ENCODE assay signal across 8 mouse cellular contexts in genomic region chr5:121833159-121833558, GRCm38 (mm10). TPM values are rescaled to one million over a fixed set of nuclear protein-coding genes. Genes with fewer than 3 reads are reported as not detected.
DNase-seq lines count a peak whose midpoint lies in the region; ATAC-seq and TF ChIP-seq lines count a peak whose summit lies in the region.

No protein-coding gene starts in this region.

- DNase-seq in heart, embryonic 10.5 days (ENCODE audit: low spot score), result no peak
- no peak for DNase-seq in heart, adult 8-10 months (ENCODE audit: low spot score)
- DNase-seq in lung, postnatal 25 days (ENCODE audit: low spot score), result no peak
- DNase-seq in heart, postnatal 0 days (ENCODE audit: low spot score), result no peak
- DNase-seq in adrenal gland, postnatal 14 days, result no peak

- no peak overlapping the region for H3K9ac ChIP-seq in lung, embryonic 16.5 days (ENCODE audit: low read length)
- peak overlapping the region; percentile 17; the same call in 1 of the 2 replicates for H3K9ac ChIP-seq in heart, postnatal 0 days (replicated peaks; ENCODE audit: low read depth, low read length)

- H3K4me3 ChIP-seq in heart, embryonic 10.5 days, result peak overlapping the region; percentile 91
- H3K4me3 ChIP-seq in lung, embryonic 16.5 days (ENCODE audit: low read length), result no peak overlapping the region; the same call in 1 of the 2 replicates
- peak overlapping the region; percentile 85; the same call in 1 of the 2 replicates for H3K4me3 ChIP-seq in heart, postnatal 0 days (ENCODE audit: low read depth, low read length)
- peak overlapping the region; percentile 85 for H3K4me3 ChIP-seq in myocyte

- no peak for ATAC-seq in lung, embryonic 16.5 days (ENCODE audit: low read depth)
- ATAC-seq in heart, postnatal 0 days (ENCODE audit: insufficient read depth, low read depth), result no peak
- ATAC-seq in erythroblast, adult 5-6 weeks (replicated peaks; ENCODE audit: low FRiP score, poor library complexity, severe bottlenecking), result no peak

- H3K4me1 ChIP-seq in heart, embryonic 10.5 days, result peaks cover 81% of the 10 kb centered on the region
- H3K4me1 ChIP-seq in lung, embryonic 16.5 days (replicated peaks; ENCODE audit: control insufficient read depth, insufficient read depth, low read length), result peaks cover 50% of the 10 kb centered on the region
- peaks cover 40% of the 10 kb centered on the region; the same call in 1 of the 2 replicates for H3K4me1 ChIP-seq in heart, postnatal 0 days (ENCODE audit: control insufficient read depth, insufficient read depth)

- no peaks in the 10 kb centered on the region for H3K9me3 ChIP-seq in heart, embryonic 10.5 days
- no peaks in the 10 kb centered on the region for H3K9me3 ChIP-seq in lung, embryonic 16.5 days (ENCODE audit: control insufficient read depth, low read length)
- no peaks in the 10 kb centered on the region for H3K9me3 ChIP-seq in heart, postnatal 0 days (replicated peaks; ENCODE audit: control insufficient read depth, low read length)

- H3ac ChIP-seq in myocyte (ENCODE audit: control insufficient read depth, insufficient read length), result no peak overlapping the region

- peak overlapping the region; percentile 85 for H3K4me2 ChIP-seq in lung, embryonic 16.5 days (ENCODE audit: low read depth, low read length)
- H3K4me2 ChIP-seq in heart, postnatal 0 days (ENCODE audit: low read depth, low read length), result peak overlapping the region; percentile 83
- H3K4me2 ChIP-seq in myocyte (ENCODE audit: low read depth), result peak overlapping the region; percentile 97

- peak overlapping the region; percentile 74 for H3K27ac ChIP-seq in heart, embryonic 10.5 days
- H3K27ac ChIP-seq in lung, embryonic 16.5 days (ENCODE audit: low read length), result peak overlapping the region; percentile 67
- H3K27ac ChIP-seq in heart, postnatal 0 days (ENCODE audit: low read depth), result peak overlapping the region; percentile 90

- WGBS in heart, embryonic 10.5 days, result 93% methylated on average over 2 of the region's 2 CpGs
- 79% methylated on average over 2 of the region's 2 CpGs for WGBS in lung, embryonic 16.5 days
- 97% methylated on average over 2 of the region's 2 CpGs for WGBS in heart, postnatal 0 days

- no peak for TF ChIP-seq CTCF in heart, postnatal 0 days (IDR thresholded peaks at IDR 0.05; ENCODE audit: low read depth)

- H3K36me3 ChIP-seq in heart, embryonic 10.5 days, result peaks cover 17% of the 10 kb centered on the region
- H3K36me3 ChIP-seq in lung, embryonic 16.5 days (ENCODE audit: control insufficient read depth, insufficient read depth, low read length), result peaks cover 4% of the 10 kb centered on the region
- peaks cover 3% of the 10 kb centered on the region; the same call in 1 of the 2 replicates for H3K36me3 ChIP-seq in heart, postnatal 0 days (replicated peaks; ENCODE audit: control insufficient read depth, insufficient read depth, low read length)
- H3K36me3 ChIP-seq in myocyte (ENCODE audit: control insufficient read depth, insufficient read depth), result peaks cover under 1% of the 10 kb centered on the region

- peaks cover 20% of the 10 kb centered on the region for H3K27me3 ChIP-seq in heart, embryonic 10.5 days (ENCODE audit: insufficient read depth, poor library complexity, severe bottlenecking)
- no peaks in the 10 kb centered on the region; the same call in 1 of the 2 replicates for H3K27me3 ChIP-seq in lung, embryonic 16.5 days (ENCODE audit: control insufficient read depth, insufficient read depth, low read depth, low read length)
- no peaks in the 10 kb centered on the region for H3K27me3 ChIP-seq in heart, postnatal 0 days (ENCODE audit: control insufficient read depth, insufficient read depth, low read length)
- no peaks in the 10 kb centered on the region for H3K27me3 ChIP-seq in myocyte (ENCODE audit: control insufficient read depth, insufficient read depth, insufficient read length)

- H3K79me2 ChIP-seq in myocyte (ENCODE audit: control insufficient read depth, insufficient read depth), result peaks cover 77% of the 10 kb centered on the region

- TF ChIP-seq POLR2A in myocyte (IDR thresholded peaks at IDR 0.05; ENCODE audit: insufficient read length, low read depth), result no peak

- TF ChIP-seq EP300 in heart, postnatal 0 days (IDR thresholded peaks at IDR 0.05; ENCODE audit: low read depth), result no peak

TF ChIP-seq in myocyte, 11 proteins besides CTCF, POLR2A, EP300 and RAD21:
- TF ChIP-seq POLR2AphosphoS2 (IDR thresholded peaks at IDR 0.05; ENCODE audit: insufficient read length, low read depth), result no peak

RNA-seq across cellular contexts. Expression of gene Sh2b3, which starts 4.3 kb away (rescaled TPM):
- 15.3 and 18.2 TPM in 2 replicates for polyA plus RNA-seq in heart, embryonic 10.5 days (2016; fragmentation: Nextera tagmentation; extraction: Ambion mirVana)
- total RNA-seq in heart, adult 8-10 months (2022), result 10 to 100 TPM; 19.2 to 23.0 (median 22.3) TPM
- 15.9 and 16.9 TPM in 2 replicates for polyA plus RNA-seq in lung, embryonic 16.5 days (2015; fragmentation: Nextera tagmentation; extraction: Ambion mirVana)
- 58.5 and 60.4 TPM in 2 replicates for total RNA-seq in heart, postnatal 0 days (2014; rRNA removed; ENCODE audit: low replicate concordance)
- polyA plus RNA-seq in heart, postnatal 0 days (2015; fragmentation: Nextera tagmentation; extraction: Ambion mirVana), result 10.1 and 11.4 TPM in 2 replicates
- 37.4 TPM for polyA plus RNA-seq in myocyte (2012; fragmentation: generic; extraction: Trizol)
- total RNA-seq in erythroblast, adult 5-6 weeks (2015; ENCODE audit: low replicate concordance), result 9.0 and 18.1 TPM in 2 replicates
- 5.5 and 6.0 TPM in 2 replicates for total RNA-seq in erythroblast, adult 5-6 weeks (2017; ENCODE audit: low replicate concordance)
- 35.6 and 43.0 TPM in 2 replicates for total RNA-seq in adrenal gland, postnatal 14 days (2021)

RNA-seq across cellular contexts. Expression of gene Pheta1, which starts 15.6 kb away (rescaled TPM):
- 20.1 and 32.4 TPM in 2 replicates for polyA plus RNA-seq in heart, embryonic 10.5 days (2016; fragmentation: Nextera tagmentation; extraction: Ambion mirVana)
- 10 to 100 TPM in 1 of 4 experiments, 1 to 10 TPM in 3; 8.6 to 10.1 (median 9.1) TPM for total RNA-seq in heart, adult 8-10 months (2022)
- polyA plus RNA-seq in lung, embryonic 16.5 days (2015; fragmentation: Nextera tagmentation; extraction: Ambion mirVana), result 23.0 and 23.2 TPM in 2 replicates
- 25.2 and 32.2 TPM in 2 replicates for total RNA-seq in heart, postnatal 0 days (2014; rRNA removed; ENCODE audit: low replicate concordance)
- 16.4 and 17.8 TPM in 2 replicates for polyA plus RNA-seq in heart, postnatal 0 days (2015; fragmentation: Nextera tagmentation; extraction: Ambion mirVana)
- 9.8 TPM for polyA plus RNA-seq in myocyte (2012; fragmentation: generic; extraction: Trizol)
- 0.19 and 0.84 TPM in 2 replicates for total RNA-seq in erythroblast, adult 5-6 weeks (2015; ENCODE audit: low replicate concordance)
- 0.70 TPM in 1 of 2 replicates, not detected in the other for total RNA-seq in erythroblast, adult 5-6 weeks (2017; ENCODE audit: low replicate concordance)
- total RNA-seq in adrenal gland, postnatal 14 days (2021), result 7.1 and 8.8 TPM in 2 replicates
